Mouse (Mus musculus) mouse embryonic stem cell (cell line): ENCODE data around the gene Zfp654.

Experiments
- in situ Hi-C, 2 experiments: fragments of 300-500 bp; cut with MboI; formaldehyde crosslinking; loops; 1 replicate in 1 of 2; 3 replicates in 1 of 2; pipeline ENCODE4 v1.14.3; 2019 to 2020; ENCODE audit warnings: low sequenced_read_pairs in 2 of 2, low pct_unique_long_range_greater_than_20kb in 1 of 2, mixed read lengths in 1 of 2; ENCODE audit not compliant: unreplicated experiment in 1 of 2

The Zfp654 gene

DNA sequence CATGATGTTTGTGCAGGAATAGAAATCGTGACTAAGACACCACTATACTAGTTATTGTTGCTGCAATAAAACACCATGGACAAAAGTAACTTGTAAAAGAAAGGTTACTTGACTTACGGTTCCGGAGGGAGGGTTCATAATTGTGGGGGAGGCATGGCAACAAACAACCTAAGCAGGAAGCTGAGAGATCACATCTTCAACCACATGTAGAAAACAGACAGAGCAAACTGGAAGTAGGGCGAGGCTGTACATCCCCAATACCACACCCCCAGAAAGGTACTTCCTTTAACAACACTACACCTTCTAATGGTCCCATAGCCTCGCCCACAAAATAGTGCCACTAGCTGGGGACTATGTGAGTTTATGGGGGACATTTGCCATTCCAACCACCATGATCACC is 51.1 kb downstream of the Zfp654 start:
- in situ Hi-C loops: no loop called here

DNA sequence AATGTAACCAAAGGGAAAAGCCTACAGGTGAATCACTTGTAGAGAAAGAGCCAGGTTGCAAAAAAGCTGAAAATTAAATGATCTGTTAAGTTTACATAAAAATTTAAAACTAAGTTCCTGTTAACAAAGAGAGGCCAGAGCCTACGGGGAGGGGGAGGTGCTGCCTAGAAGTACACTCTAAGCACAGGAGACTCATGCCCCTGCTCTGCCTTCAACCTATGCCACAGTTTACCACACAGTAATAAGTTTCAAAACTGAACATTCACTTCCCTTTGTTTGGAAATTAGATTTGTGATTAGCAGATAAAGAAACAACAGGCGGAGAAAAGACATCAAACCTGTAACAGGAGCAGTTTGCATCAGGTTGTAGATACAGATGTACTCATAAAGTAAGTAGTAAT is 56.6 kb downstream of the Zfp654 start:
- in situ Hi-C loops: no loop called here

DNA sequence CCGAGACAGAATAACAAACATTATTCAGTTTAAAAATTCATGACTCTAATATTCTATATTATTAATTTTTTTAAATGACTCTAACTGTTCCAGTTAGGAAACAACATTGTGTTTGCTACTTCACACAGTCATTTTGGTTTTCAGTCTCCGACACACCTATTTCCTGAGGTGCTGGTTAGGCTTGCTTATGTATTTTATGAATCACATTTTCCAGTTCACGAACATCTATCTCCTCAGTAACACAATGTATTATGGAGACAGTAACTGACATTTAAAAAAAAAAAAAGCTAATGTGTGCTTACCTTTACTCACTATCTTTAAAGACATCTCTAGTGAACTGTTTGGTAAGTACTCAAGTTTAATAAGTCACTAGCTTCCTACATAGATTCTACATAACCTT is 61.7 kb downstream of the Zfp654 start:
- in situ Hi-C loops: no loop called here

DNA sequence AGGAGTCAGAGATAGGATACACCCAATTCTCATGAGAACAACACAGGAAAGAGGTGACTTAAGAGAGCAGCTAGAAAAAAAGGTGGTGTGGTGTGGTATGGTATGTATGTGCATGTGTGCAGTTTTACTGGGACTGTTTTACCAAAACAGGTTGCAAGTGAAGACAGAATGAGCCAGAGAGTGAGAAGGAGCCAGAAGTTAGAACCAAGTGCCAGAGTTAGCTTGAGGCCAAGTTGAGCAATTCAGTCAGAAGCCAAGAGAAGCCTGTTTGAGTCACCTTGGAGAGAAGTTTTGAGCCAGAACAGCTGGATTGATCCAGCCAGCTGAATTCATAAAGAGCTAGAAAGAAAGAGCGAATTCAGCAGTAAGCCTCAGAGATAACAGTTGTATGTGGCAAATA is 75.9 kb downstream of the Zfp654 start:
- in situ Hi-C loops: no loop called here

DNA sequence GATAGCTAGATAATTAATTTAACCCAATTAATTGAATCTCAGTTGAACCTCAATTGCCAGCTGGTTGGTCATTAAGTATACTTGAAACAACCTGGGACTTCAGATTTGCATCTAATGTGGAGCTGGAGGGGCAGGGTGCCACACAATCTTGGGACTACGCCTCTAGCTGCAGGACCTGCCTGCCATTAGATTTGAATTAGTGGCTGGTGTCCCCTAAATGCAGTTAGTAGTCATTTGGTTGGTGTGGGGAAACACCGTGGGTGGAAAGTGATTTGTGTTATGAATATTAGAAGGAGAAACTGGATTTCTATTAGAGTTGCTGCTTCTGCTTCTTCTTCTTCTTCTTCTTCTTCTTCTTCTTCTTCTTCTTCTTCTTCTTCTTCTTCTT is 80.0 kb downstream of the Zfp654 start:
- in situ Hi-C loops: no loop called here

DNA sequence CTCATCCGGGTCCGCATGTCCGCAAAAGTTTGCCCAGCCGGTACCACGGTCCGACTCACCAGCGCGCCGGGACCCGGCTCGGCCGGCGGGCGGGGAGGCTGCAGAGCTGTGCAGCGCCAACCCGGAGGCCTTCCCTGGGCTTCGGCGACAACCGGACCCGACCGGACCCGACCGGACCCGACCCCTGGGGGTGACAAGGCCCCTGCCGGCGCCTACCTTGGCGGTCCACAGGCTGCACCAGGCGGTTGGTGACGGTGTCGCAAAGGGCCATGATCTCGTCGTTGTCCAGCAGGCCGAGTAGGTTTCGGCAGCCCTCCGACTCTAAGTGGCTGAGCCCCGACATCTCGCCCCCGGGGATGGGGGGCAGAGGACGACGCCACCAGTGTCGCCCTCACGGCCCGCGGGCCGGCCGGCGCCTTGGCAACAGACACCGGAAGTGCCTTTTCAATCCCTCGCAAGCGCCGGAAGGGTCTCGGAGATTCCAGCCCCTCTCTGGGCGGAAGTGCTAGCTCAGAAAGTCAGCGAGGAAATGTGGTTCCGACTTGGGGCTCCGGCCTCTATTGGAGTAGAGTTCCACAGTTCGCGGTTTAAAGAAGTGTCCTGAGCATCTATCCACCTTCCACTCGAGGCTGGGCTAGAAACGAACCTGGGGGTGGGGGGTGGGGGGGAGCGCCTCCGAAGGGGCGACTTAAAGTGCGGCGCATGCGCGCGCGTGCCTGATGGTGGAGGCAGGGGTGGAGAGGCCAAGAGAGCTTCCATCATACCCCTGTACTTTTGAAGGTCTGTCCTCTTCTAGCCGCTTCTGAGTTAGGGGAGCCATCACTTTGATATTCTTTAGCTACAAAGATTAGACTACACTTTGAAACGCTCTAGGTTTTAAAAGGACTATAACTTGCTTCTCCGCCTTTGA is 80.7 kb downstream of the Zfp654 start, which contains the start of gene 4930453N24Rik:
Gene 4930453N24Rik (minus strand): TSS at position 641 of the 910 bp plus-strand sequence.
- in situ Hi-C loops: no loop called here

DNA sequence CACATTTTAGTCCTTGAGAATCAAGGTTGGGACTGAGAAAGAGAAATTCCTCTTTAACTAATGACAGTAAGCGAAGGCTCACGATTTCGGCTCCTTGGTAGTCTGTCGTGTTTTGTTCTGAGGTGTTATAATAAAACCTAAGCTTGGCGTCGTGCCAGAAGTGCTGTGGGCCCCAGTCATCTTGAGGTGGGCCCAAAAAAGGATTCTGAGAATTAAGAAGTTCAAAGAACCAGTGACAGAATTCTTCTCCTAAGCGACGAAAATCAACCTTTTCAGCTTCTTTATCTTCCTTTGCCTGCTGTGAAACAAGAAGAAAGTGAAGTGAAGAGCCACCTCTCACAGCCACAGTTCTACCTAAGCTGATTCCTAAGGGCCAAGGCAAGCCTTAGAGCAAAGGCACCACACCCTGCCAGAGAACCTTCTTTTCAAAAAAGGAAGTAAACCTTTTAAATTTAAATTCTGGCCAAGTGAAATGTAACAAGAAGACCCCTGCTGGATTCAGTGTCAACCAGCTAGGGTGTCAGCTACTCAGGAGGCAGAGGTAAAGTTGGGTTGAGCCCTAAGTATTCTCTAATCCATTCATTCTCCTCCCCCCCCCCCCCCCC is 84.7 kb downstream of the Zfp654 start:
- in situ Hi-C loops: loop anchor here (10.0 kb wide), 1 partner anchor 118 kb away; no protein-coding TSS in a partner anchor

DNA sequence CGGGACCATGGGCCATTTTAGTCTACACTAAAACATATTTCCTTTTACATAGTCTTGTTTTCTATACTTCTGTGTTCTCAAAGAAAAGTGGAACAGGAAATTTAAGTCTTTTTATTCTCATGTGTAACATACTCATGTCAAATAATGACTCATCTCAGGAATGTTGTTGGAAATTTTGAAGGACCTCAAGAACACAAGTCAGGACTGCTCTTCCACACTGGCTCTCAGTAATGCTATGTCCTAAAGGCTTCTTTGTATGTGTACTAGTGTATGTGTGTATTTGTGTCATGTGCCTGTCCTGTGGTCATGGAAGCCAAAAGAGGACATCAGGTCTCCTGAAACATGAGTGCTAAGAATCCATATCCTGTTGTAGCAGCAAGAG is 92.2 kb downstream of the Zfp654 start:
- in situ Hi-C loops: no loop called here

DNA sequence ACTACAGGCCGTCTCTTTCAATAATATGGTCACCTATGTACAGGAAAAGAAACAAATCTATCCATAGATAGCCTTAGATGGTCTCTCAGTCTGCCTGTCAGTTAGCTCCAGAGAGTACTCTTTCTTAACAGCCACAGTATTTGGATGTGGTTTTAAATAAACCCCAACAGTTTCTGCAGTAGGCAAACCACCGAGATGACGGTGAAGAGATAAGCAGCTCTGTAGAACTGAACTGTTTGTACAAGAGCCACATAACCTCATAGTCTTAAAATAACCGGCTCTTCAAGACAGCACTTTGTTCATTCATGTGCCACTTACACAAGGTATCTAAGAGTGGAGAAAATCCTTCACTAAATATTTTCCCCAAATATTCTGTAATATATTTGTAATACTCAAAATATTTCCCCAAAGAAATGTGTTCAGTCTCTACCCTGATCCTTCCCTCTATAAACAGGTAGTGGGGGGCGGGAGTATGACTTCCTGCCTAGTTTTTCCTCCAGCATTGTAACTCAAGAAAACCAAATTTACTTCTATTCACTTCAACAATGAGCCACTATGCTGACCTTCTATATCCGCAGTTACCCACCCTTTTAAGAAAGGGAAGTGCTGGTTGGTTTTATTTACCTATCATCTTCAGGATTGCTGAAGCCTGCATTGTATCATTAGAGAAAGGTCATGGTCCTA is 92.7 kb downstream of the Zfp654 start:
- in situ Hi-C loops: no loop called here

DNA sequence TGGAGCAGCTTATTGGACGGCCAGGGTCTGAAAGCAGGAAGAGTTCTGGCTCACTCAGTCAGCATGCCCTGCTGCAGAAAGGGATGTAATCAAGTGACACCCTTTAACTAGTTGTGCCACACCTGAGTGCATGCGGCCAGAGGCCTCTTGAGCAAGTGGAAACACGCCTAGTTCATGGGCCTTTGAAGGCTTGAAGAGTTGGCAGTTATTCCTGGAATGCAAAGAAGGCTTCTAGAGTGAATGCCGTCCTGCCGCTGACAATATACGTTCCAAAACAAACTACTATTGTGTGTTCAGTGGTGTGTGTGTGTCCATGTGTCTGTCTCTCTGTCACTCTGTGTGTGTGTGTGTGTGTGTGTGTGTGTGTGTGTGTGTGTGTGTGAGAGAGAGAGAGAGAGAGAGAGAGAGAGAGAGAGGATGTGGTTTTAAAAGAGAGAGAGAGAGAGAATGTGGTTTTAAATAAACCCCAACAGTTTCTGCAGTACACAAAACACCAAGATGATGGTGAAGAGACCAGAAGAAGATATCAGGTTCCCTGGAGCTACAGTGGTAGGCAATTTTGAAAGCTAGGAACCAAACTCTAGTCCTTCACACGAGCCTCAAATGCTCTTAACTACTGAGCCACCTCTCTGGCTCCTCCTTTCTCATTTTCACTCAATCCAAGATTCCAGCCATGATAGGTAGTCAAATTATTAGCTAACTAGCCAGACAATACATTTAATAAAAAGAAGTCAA is 93.6 kb downstream of the Zfp654 start:
- in situ Hi-C loops: no loop called here

DNA sequence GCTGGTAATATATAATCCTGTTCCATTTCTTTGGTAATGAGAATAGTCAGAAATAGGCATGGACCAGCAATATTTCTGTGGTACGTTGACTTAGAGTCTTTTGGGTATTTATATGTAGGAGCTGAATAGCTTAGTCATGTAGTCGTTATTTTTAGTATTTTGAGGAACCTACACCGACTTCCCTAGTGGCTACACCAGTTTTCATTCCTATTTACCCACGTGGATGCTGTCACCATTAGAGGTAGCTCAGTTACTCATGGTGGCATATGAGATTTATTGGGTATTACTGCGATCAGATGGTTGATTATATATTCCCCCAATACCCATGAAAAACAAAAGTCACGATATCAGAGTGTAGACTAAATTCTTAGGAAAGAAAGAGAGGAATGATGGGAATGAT is 95.1 kb downstream of the Zfp654 start:
- in situ Hi-C loops: no loop called here

DNA sequence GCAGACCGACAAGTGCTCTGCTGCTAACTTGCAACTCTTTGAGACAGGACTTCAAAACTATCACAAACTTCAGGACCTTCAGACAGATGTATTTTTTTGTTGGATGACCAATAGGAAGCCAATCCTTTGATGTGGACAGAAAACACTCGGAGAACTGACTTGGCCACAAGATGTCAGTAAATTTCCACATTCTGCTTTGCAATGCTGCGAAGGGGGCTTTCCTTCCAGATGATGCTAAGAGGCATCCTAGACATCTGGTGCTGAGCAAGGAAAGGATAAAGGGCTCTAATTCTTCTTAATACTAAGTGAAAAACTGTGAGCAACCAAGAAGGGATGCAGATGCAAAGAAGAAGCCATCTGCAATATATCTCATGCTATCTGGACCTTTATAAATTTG is 96.7 kb downstream of the Zfp654 start:
- in situ Hi-C loops: no loop called here

DNA sequence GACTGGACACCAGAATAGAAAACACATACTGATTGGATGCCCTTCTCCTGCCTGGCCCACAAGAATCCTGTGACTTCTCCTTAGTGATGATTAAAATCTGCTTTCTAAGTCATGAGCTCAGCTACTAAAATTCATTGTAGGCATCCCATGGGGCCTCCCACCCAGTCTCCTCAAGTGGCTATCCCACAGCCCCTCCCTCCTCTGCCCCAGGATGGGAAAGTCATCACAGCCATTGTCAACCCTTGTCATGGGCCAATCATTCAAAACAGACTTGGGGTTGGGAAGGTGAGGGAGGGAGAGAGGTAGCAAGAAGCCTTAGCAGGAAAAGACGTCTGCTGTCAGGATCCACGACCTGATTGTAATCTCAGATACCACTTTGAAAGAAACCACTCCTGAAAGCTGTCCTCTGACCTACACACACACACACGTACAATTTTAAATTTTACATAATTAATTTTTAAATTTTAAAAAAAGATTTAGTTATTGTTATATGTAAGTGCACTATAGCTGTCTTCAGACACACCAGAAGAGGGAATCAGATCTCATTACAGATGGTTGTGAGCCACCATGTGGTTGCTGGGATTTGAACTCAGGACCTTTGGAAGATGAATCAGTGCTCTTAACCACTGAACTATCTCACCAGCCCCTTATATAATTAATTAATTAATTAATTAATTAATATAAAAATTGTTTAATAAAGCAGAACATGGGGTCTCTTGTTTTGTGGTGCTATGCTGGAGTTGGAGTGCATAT is 97.3 kb downstream of the Zfp654 start:
- in situ Hi-C loops: no loop called here

DNA sequence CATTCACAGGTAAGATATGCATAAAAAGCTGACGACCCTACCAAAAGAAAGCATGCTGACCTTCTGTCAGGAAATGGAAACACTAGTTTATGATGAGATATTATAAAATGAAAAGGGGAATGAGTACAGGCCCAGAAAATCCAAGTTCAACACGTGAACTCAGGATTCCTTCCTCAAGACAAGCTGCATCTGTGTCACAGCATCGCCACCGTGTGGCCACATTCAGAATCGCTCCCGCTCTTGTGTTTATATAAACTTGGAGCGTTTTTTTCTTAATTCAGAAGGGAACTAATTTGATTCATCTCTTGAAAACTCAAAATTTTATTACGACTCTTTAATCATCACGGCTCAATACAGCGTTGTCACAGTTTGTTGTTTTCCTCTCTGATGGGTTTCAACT is 103.2 kb downstream of the Zfp654 start:
- in situ Hi-C loops: loop anchor here (25.0 kb wide), 1 partner anchor 886 kb away; the partner anchor contains the start of gene Epha3 (in 2 of the 2)

DNA sequence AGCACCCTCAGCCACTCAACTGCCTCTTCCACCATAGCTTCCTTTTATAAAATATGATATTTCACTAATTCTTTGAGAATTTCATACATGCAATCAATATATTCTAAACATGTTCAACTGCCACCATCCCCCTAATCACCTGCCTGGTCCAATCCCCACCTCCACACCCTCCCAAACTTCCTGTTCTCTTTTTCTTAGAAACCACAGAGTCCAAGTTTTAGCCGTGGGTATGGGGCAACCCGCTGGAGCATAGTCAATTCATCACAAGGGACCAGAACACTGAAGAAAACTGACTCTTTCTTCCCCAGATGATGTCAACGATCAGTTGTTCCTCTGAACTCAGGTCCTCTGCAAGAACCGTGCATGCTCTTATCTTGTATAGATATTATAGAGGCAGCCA is 106.4 kb downstream of the Zfp654 start:
- in situ Hi-C loops: loop anchor here (25.0 kb wide), 1 partner anchor 883 kb away; the partner anchor contains the start of gene Epha3 (in 2 of the 2)

DNA sequence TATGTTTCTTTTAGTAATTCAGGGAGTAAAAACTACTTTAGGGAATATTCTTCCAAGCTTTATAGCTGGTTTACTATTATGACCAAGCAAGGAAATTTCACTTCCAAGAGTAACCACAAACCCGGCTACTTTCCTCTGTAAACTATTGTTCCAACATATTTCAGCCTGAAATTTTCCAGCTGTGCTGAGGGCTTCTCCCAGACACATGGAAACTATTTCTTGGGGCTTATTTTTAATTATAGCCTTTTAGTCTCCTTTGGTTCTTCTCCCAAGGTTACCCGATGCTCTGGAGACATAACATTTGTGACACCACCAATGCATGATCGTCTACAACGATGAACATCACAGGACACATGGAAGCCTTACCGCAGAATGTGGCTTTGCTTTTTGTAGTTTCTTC is 114.2 kb downstream of the Zfp654 start:
- in situ Hi-C loops: loop anchor here (25.0 kb wide), 1 partner anchor 875 kb away; the partner anchor contains the start of gene Epha3 (in 2 of the 2)
